Mouse (Mus musculus): ENCODE data around the gene Mllt6. TPM values are rescaled to one million over a fixed set of nuclear protein-coding genes. Genes with fewer than 3 reads are reported as not detected.

Gene Mllt6
- polyA plus RNA-seq, 1 experiment = 30.2 TPM

- DNase-seq (ENCODE audit: low spot score) = no peak
Measured at GRCm38 (mm10) chr11:97668160-97668559, 4.9 kb downstream of the Mllt6 start.

- no peak for DNase-seq (ENCODE audit: low spot score)
Measured at GRCm38 (mm10) chr11:97669268-97669667, 6.1 kb downstream of the Mllt6 start.

GRCm38 (mm10) chr11:97669829-97670228, 6.6 kb downstream of the Mllt6 start:
- DNase-seq (ENCODE audit: low spot score) = no peak

GRCm38 (mm10) chr11:97670234-97671176, 7.3 kb downstream of the Mllt6 start:
- no peak for DNase-seq (ENCODE audit: low spot score)

- no peak for DNase-seq (ENCODE audit: low spot score)
Measured at GRCm38 (mm10) chr11:97671177-97671527, 7.9 kb downstream of the Mllt6 start.

- no peak for DNase-seq (ENCODE audit: low spot score)
Measured at GRCm38 (mm10) chr11:97673148-97673547, 9.9 kb downstream of the Mllt6 start.

GRCm38 (mm10) chr11:97676050-97676754, 13.0 kb downstream of the Mllt6 start:
- DNase-seq (ENCODE audit: low spot score) = no peak

- DNase-seq (ENCODE audit: low spot score) = no peak
Measured at GRCm38 (mm10) chr11:97677381-97677780, 14.2 kb downstream of the Mllt6 start.

GRCm38 (mm10) chr11:97677842-97678241, 14.6 kb downstream of the Mllt6 start:
- DNase-seq (ENCODE audit: low spot score) = no peak

- no peak for DNase-seq (ENCODE audit: low spot score)
Measured at GRCm38 (mm10) chr11:97678301-97678700, 15.1 kb downstream of the Mllt6 start.

- no peak for DNase-seq (ENCODE audit: low spot score)
Measured at GRCm38 (mm10) chr11:97680430-97680829, 17.2 kb downstream of the Mllt6 start.

GRCm38 (mm10) chr11:97682504-97683055, 19.4 kb downstream of the Mllt6 start:
- DNase-seq (ENCODE audit: low spot score) = no peak

GRCm38 (mm10) chr11:97684063-97684680, 21.0 kb downstream of the Mllt6 start:
- DNase-seq (ENCODE audit: low spot score) = no peak

GRCm38 (mm10) chr11:97684766-97685165, 21.6 kb downstream of the Mllt6 start:
- no peak for DNase-seq (ENCODE audit: low spot score)

GRCm38 (mm10) chr11:97685613-97686321, 22.6 kb downstream of the Mllt6 start, which contains the start of gene Cisd3:
TSS of gene Cisd3 (plus strand) at chr11:97685826.
- DNase-seq (ENCODE audit: low spot score) = peak; percentile 93

GRCm38 (mm10) chr11:97686322-97686908, 23.2 kb downstream of the Mllt6 start:
- DNase-seq (ENCODE audit: low spot score) = no peak

- no peak for DNase-seq (ENCODE audit: low spot score)
Measured at GRCm38 (mm10) chr11:97687061-97687460, 23.8 kb downstream of the Mllt6 start.

- DNase-seq (ENCODE audit: low spot score) = no peak
Measured at GRCm38 (mm10) chr11:97689861-97690260, 26.6 kb downstream of the Mllt6 start.

- DNase-seq (ENCODE audit: low spot score) = no peak
Measured at GRCm38 (mm10) chr11:97694435-97694834, 31.2 kb downstream of the Mllt6 start.

- no peak for DNase-seq (ENCODE audit: low spot score)
Measured at GRCm38 (mm10) chr11:97694921-97695711, 31.9 kb downstream of the Mllt6 start.
